Mouse (Mus musculus) stomach, embryonic 16.5 days (tissue): ENCODE results near the gene Ppp1r18. TPM values are rescaled to one million over a fixed set of nuclear protein-coding genes. Genes with fewer than 3 reads are reported as not detected.

Experiments used
- ATAC-seq: fragments of 200-750 bp; cut with Nextera tagmentation; 2 replicates; pipeline ENCODE4 v1.8.0; 2017; ENCODE audit warnings: moderate number of reproducible peaks, moderate TSS enrichment; ENCODE audit not compliant: insufficient read depth, low FRiP score
- H3K27ac ChIP-seq: fragments of 300-500 bp; sonication (generic); 2 replicates; pipeline ENCODE4 v1.5.1; 2014; ENCODE audit warnings: low read length
- H3K27me3 ChIP-seq: fragments of 300-500 bp; sonication (generic); 2 replicates; pipeline ENCODE4 v1.6.1; 2014; ENCODE audit warnings: low read length, control low read depth, mixed read lengths; ENCODE audit not compliant: control insufficient read depth, insufficient read depth
- H3K36me3 ChIP-seq: fragments of 300-500 bp; sonication (generic); 2 replicates; pipeline ENCODE4 v1.6.1; 2014; ENCODE audit warnings: low read length; ENCODE audit not compliant: control insufficient read depth, insufficient read depth
- H3K4me1 ChIP-seq: fragments of 300-500 bp; sonication (generic); 2 replicates; pipeline ENCODE4 v1.6.1; 2014; ENCODE audit warnings: low read length, control low read depth, mixed read lengths; ENCODE audit not compliant: control insufficient read depth, insufficient read depth
- H3K4me2 ChIP-seq: fragments of 300-500 bp; sonication (generic); 2 replicates; pipeline ENCODE4 v1.6.1; 2014; ENCODE audit warnings: low read depth, low read length, mixed read lengths
- H3K4me3 ChIP-seq: fragments of 300-500 bp; sonication (generic); replicated peaks from 2 replicates; pipeline ENCODE4 v1.5.1; 2014; ENCODE audit warnings: mild to moderate bottlenecking, low read length
- H3K9ac ChIP-seq: fragments of 300-500 bp; sonication (generic); 2 replicates; pipeline ENCODE4 v1.6.1; 2014; ENCODE audit warnings: low read length
- H3K9me3 ChIP-seq: fragments of 300-500 bp; sonication (generic); replicated peaks from 2 replicates; pipeline ENCODE4 v1.6.1; 2016; ENCODE audit warnings: low read length, control low read depth; ENCODE audit not compliant: control insufficient read depth
- WGBS: fragments of 180-500 bp; shearing (Covaris S2); extraction: QIAGEN DNeasy Blood & Tissue Kit; methylation state at CpG from one replicate; pipeline ENCODE4 v1.1.7; 2014; 5-methylcytosine and 5-hydroxymethylcytosine counted together
- polyA plus RNA-seq: library from polyadenylated mRNA; unstranded; fragments of >200 nt; fragmentation: Nextera tagmentation; extraction: Ambion mirVana; gene quantifications from 2 replicates; pipeline ENCODE4 v1.2.1, GENCODE M21; 2015

The Ppp1r18 gene
- polyA plus RNA-seq, 1 experiment from 2014 or later, result 20.1 TPM

- Histone ChIP-seq H3K4me1 (peaks cover 49% of the 10 kb centered on the region), H3K4me3 (peak overlapping the region; percentile 74), H3K9me3 (peaks cover 3% of the 10 kb centered on the region; the same call in 1 of the 2 replicates), H3K27ac (peak overlapping the region; percentile 99), H3K27me3 (no peaks in the 10 kb centered on the region), H3K4me2 (peak overlapping the region; percentile 90), H3K9ac (peak overlapping the region; percentile 85), H3K36me3 (peaks cover 4% of the 10 kb centered on the region; the same call in 1 of the 2 replicates)
- under 1% methylated on average over 38 of the region's 38 CpGs for WGBS
- peak; percentile 56 for ATAC-seq
These were observed 963 bp downstream of the Ppp1r18 start for GRCm38 (mm10) chr17:35866281-35866831.

- H3K27ac ChIP-seq, result peak overlapping the region; percentile 99
- peaks cover 6% of the 10 kb centered on the region; the same call in 1 of the 2 replicates for H3K36me3 ChIP-seq
- H3K4me1 ChIP-seq, result peaks cover 49% of the 10 kb centered on the region
- peak overlapping the region; percentile 85 for H3K9ac ChIP-seq
- no peaks in the 10 kb centered on the region for H3K27me3 ChIP-seq
- no peak for ATAC-seq
- H3K4me3 ChIP-seq, result peak overlapping the region; percentile 74
- peaks cover 5% of the 10 kb centered on the region; the same call in 1 of the 2 replicates for H3K9me3 ChIP-seq
- peak overlapping the region; percentile 90 for H3K4me2 ChIP-seq
- 14% methylated on average over 26 of the region's 26 CpGs for WGBS
These were observed 1.8 kb downstream of the Ppp1r18 start for GRCm38 (mm10) chr17:35866911-35867890.

GRCm38 (mm10) chr17:35868165-35868820, 2.9 kb downstream of the Ppp1r18 start:
- Histone ChIP-seq H3K27me3 (no peaks in the 10 kb centered on the region), H3K9ac (peak overlapping the region; percentile 85), H3K4me1 (peaks cover 54% of the 10 kb centered on the region), H3K4me2 (peak overlapping the region; percentile 90), H3K4me3 (peak overlapping the region; percentile 74), H3K9me3 (peaks cover 5% of the 10 kb centered on the region; the same call in 1 of the 2 replicates), H3K36me3 (peaks cover 6% of the 10 kb centered on the region; the same call in 1 of the 2 replicates), H3K27ac (peak overlapping the region; percentile 99)
- 24% methylated on average over 14 of the region's 17 CpGs for WGBS
- ATAC-seq, result no peak

GRCm38 (mm10) chr17:35868961-35869345, 3.6 kb downstream of the Ppp1r18 start:
- peak overlapping the region; percentile 85 for H3K9ac ChIP-seq
- H3K36me3 ChIP-seq, result peaks cover 6% of the 10 kb centered on the region; the same call in 1 of the 2 replicates
- peaks cover 5% of the 10 kb centered on the region; the same call in 1 of the 2 replicates for H3K9me3 ChIP-seq
- peak overlapping the region; percentile 90 for H3K4me2 ChIP-seq
- H3K4me1 ChIP-seq, result peaks cover 54% of the 10 kb centered on the region
- peak overlapping the region; percentile 99 for H3K27ac ChIP-seq
- H3K4me3 ChIP-seq, result peak overlapping the region; percentile 74
- no peaks in the 10 kb centered on the region for H3K27me3 ChIP-seq
- 4% methylated on average over 7 of the region's 7 CpGs for WGBS
- ATAC-seq, result no peak

GRCm38 (mm10) chr17:35869346-35870067, 4.1 kb downstream of the Ppp1r18 start:
- Histone ChIP-seq H3K9ac (peak overlapping the region; percentile 85), H3K27me3 (no peaks in the 10 kb centered on the region), H3K27ac (peak overlapping the region; percentile 99), H3K9me3 (peaks cover 5% of the 10 kb centered on the region; the same call in 1 of the 2 replicates), H3K4me1 (peaks cover 54% of the 10 kb centered on the region), H3K36me3 (peaks cover 6% of the 10 kb centered on the region; the same call in 1 of the 2 replicates), H3K4me3 (peak overlapping the region; percentile 74), H3K4me2 (peak overlapping the region; percentile 90)
- ATAC-seq, result no peak
- 2% methylated on average over 7 of the region's 7 CpGs for WGBS

GRCm38 (mm10) chr17:35870151-35870883, 4.9 kb downstream of the Ppp1r18 start:
- ATAC-seq, result peak; percentile 23; the same call in 1 of the 2 replicates
- Histone ChIP-seq H3K9me3 (peaks cover 5% of the 10 kb centered on the region; the same call in 1 of the 2 replicates), H3K27me3 (no peaks in the 10 kb centered on the region), H3K4me3 (peak overlapping the region; percentile 74), H3K27ac (peak overlapping the region; percentile 99), H3K9ac (peak overlapping the region; percentile 85), H3K4me1 (peaks cover 47% of the 10 kb centered on the region), H3K36me3 (peaks cover 6% of the 10 kb centered on the region; the same call in 1 of the 2 replicates), H3K4me2 (peak overlapping the region; percentile 90)
- WGBS, result 46% methylated on average over 9 of the region's 9 CpGs

GRCm38 (mm10) chr17:35870884-35871696, 5.7 kb downstream of the Ppp1r18 start:
- H3K4me1 ChIP-seq, result peaks cover 47% of the 10 kb centered on the region

More at GRCm38 (mm10) chr17:35870884-35871696, 5.7 kb downstream of the Ppp1r18 start:
- 71% methylated on average over 8 of the region's 8 CpGs for WGBS
- Histone ChIP-seq H3K4me2 (peak overlapping the region; percentile 90), H3K4me3 (peak overlapping the region; percentile 74), H3K36me3 (peaks cover 6% of the 10 kb centered on the region; the same call in 1 of the 2 replicates), H3K27me3 (no peaks in the 10 kb centered on the region), H3K9me3 (peaks cover 5% of the 10 kb centered on the region; the same call in 1 of the 2 replicates), H3K9ac (peak overlapping the region; percentile 85; the same call in 1 of the 2 replicates), H3K27ac (peak overlapping the region; percentile 99)
- ATAC-seq, result no peak
